Mouse (Mus musculus) urinary bladder, postnatal 0 days (tissue): ENCODE measurements around the gene Abca5. TPM values are rescaled to one million over a fixed set of nuclear protein-coding genes. Genes with fewer than 3 reads are reported as not detected.

Experiments used
- polyA plus RNA-seq: library from polyadenylated mRNA; unstranded; fragments of >200 nt; fragmentation: Nextera tagmentation; extraction: Ambion mirVana; gene quantifications from 2 replicates; pipeline ENCODE4 v1.2.1, GENCODE M21; 2015

The Abca5 gene
- polyA plus RNA-seq: 3.2 and 4.1 TPM in 2 replicates

GRCm38 (mm10) chr11:110337289-110338245 lies at the start of gene Abca5:
TSS of gene Abca5 (minus strand) at chr11:110337716.

GRCm38 (mm10) chr11:110251534-110251933 lies 86.0 kb downstream of the Abca5 start, which contains the start of gene Abca6:
TSS of gene Abca6 (minus strand) at chr11:110251776.

Other genes with a start within 250 kb of the Abca5 start
- gene Abca8a, start 241.7 kb downstream of the Abca5 start, polyA plus RNA-seq: 1.2 and 2.0 TPM in 2 replicates
- gene Abca9, start 169.5 kb downstream of the Abca5 start, polyA plus RNA-seq: 2.0 and 2.2 TPM in 2 replicates
- gene Abca6, start 85.9 kb downstream of the Abca5 start, polyA plus RNA-seq: 1.6 TPM in 2 replicates
- 3.0 and 3.7 TPM in 2 replicates for gene Map2k6, start 61.4 kb upstream of the Abca5 start, polyA plus RNA-seq